Mouse (Mus musculus) ovary, adult 18-20 months (tissue): ENCODE data around the gene Sema4d.

Experiments
- DNase-seq: peaks from one replicate; pipeline ENCODE4 v3.0.0; 2022; ENCODE audit warnings: low spot score, mixed read lengths

Gene Sema4d

DNA sequence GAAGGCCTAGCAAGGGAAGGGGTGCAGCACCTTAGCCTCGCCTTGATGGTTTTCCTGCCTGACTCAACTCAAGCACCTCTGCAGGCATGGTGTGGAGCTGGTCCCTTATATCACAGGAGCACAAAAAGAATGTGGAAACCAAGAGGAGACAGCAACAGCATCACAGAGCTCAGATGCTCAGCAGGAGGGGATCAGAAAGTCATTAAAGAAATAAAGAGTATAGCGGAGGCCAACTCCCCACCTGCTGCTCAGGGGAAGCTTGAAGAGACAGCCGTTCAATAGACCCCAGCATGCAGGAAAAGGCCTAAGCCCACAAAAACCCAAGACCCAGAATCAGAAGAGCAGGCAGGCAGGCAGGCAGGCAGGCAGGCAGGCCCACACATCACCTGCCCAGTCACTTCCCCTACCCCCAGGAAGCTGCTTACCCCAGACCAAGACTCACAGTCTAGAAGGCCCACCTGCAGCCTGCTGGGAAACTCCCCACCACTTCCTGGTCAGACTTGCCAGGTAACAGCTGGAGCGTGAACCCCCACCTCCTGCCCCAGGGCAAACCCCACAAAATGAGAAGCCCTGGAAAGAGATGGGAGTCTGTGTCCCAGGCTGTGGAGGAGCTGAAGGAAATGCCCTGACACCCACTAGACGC lies 39.6 kb downstream of the Sema4d start:
- no peak for DNase-seq

DNA sequence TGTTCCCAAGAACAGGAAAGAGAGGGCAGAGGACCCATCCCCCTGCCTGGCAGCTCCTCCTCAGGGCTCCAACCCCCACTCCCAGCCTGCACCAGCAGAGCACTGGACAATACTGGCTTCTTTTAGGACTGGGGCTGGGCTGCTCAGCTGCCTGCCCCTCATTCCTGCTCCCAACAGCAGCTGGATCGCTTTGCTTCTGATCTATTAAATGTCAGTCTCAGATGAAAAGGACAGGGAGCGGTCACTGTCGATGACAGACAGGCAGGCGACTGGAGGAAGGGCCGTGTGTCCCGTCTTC lies 40.4 kb downstream of the Sema4d start:
- no peak for DNase-seq

- DNase-seq: no peak
Measured at GRCm38 (mm10) chr13:51752346-51753167, 41.0 kb downstream of the Sema4d start.

GRCm38 (mm10) chr13:51749578-51750345 lies 43.8 kb downstream of the Sema4d start:
- no peak for DNase-seq

GRCm38 (mm10) chr13:51748009-51748552 lies 45.5 kb downstream of the Sema4d start:
- DNase-seq: peak; percentile 51

DNA sequence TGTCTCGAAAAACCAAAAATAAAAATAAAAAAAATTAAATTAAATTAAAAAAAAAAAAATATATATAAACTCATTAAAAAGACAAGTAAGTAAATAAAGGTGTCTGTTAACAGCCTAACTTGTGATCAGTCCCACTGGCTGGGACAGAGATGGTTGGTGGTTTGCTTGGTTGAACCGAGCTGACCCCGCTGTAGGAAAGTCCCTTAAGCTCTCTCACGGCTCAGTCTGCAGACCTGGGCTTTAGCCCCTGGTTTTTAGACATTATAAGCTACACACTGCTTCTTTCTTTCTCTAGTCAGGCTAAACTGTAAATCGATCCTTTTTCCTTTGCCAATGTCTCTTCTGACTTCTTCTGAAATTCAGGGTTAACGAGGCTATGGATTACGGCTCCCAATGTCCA lies 46.5 kb downstream of the Sema4d start:
- no peak for DNase-seq

DNA sequence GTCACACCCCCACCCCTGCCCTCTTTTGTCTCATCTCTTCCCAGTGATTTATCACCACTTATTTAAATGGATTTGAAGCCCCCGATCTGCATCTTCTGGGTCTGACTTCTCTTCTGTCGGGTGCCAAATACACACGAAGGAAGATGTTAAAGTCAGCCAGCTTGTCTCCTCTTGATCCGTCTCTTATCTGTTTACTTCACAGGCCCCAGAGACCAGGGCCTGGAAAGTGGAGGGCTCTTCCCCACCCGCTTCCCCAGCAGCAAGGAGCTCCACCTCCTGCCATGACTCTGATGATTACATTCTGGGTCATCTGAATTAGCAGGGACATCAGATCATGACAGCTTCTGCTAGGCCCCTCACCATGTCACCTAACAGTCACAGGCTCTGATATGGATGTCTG lies 47.7 kb downstream of the Sema4d start:
- DNase-seq: no peak

DNA sequence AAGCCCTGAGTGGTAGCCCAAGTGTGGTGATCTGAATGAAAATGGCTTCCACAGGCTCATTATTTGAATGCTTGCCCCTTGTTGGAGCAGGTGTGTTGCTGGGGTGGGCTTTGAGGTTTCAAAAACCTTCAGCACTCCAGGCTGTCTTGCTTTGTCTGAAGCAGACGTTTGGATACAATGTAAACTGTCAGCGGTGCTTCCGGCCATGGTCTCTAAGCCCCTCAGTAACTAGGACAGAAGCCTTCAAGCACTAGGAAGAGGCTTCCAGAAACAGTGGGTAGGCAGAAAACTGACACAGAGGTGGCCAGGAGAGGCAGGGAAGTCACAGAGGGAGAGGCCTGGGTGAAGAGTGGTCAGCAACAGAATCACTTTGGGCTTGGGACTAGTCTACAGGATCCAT lies 49.7 kb downstream of the Sema4d start:
- no peak for DNase-seq

DNA sequence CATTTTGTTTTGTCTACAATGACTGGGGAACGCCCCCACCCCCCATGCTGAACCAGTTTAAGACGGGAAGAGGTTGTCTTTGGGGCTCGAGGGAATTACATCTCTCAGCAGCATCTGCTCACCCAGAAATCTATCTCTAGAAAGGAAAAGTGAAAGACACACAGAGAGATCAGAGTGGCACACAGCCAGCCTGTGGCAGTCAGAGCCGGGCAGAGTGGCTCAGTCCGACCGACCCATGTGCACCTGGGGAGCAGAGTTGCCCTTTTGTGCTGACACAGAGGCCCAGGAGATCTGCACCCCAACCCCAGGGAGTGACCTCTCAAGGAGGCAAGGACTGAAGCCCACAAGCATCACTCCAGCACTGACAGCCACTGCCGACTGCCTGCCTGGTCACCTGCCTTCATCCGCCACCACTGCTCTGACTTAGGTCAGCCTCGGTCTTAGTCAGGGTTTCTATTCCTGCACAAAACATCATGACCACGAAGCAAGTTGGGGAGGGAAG lies 50.9 kb downstream of the Sema4d start:
- no peak for DNase-seq

DNA sequence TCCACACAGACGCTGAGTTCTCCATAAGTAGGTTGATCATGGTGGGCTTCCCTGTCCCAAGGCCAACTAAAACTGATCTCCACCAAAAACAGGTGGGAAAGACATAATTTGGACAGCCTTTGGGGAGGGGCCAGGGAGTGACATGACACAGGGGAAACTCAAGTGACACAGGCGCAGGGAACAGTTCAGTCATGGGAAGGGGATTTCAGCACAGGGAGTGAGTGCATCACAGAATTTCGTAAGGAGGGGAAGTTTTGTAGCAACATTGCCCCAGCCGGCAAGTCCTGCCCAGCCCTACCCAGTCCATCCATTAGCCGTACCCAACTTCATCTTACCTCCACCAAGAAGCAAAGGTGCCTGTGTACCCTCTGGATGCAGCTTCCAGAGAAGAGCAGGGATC lies 52.8 kb downstream of the Sema4d start:
- DNase-seq: no peak

DNA sequence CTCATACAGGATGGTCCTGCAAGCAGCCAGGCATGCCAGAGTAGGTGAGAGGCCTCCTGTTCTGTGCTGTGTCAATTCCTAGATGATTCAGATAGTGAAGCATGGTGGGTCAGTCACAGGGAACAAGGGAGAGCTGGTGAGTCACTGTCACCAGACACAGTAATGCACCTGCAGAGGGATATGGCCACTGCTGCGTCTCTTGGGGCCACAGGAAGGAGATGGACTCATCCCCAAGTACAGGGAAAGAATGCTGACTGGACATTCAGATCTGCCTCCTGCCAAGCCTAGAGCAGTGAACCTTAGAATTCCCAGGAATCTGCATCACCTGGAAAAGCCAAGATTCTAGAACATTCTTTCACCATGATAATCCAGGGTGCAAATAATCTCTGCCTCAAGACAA lies 53.8 kb downstream of the Sema4d start:
- DNase-seq: no peak

GRCm38 (mm10) chr13:51738531-51739117 lies 54.9 kb downstream of the Sema4d start:
- DNase-seq: no peak

GRCm38 (mm10) chr13:51737949-51738513 lies 55.5 kb downstream of the Sema4d start:
- DNase-seq: no peak

DNA sequence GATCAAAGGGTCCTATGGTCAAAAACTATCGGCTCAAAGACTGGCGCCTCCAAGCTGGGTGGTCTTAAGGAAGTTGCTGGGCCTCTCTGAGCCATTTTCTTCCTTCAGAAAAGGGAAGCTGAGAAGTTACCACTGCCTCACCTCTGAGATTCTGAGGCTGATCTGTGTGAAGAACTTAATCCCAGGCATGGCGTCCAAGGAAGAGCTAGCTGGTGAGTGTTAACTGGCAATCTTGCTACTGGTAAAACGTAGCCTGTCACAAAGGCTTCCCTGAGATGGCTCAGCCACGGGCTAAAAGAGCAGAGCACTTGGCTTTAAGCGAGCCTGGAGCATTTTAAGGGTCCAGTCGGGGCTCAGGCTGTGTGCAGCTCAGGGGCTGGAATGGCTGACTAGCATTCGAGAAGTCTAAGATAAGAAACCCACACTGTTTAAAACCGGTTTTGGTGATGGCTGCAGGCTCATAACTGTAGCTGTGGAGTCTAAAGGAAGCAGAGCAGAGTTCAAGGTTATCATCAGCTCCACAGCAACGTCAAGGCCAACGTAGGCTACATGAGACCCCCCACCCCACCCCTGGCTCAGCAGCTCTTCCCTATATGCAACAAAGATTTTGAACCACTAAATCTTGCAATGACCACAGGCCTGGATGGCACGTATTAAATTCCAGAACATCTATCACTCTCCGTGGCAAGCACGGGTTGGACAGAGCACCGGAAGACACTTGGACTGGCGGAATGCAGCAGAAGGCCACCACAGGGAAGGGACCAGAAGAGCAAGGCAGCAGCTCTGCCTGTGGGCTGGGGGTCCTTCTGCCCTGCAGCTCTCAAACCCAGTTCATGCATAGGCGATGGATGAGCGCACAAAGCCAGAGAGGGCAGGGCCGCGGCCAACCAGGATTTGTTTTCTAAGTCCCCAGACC lies 56.3 kb downstream of the Sema4d start:
- DNase-seq: no peak

- peak; percentile 50 for DNase-seq
Measured at GRCm38 (mm10) chr13:51736007-51736911, 57.3 kb downstream of the Sema4d start.

DNA sequence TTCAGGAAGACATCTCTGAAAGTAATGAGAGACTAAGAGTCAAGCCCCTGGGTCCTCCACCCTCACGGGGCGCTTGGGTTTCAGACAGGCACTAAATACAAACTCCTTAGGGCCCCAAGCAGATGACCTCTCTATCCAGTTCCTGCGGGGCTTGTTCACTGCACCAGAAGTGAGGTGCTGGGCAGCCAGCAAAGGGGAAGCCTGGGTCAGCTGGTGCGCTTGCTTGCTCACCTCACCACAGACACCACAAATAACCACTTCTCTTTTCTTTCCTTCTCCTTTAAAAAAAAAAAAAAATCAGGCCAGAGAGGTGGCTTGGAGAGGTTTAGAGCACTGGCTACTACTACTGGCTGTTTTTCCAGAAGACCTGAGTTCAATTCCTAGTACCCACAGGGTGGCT lies 59.0 kb downstream of the Sema4d start:
- no peak for DNase-seq

DNA sequence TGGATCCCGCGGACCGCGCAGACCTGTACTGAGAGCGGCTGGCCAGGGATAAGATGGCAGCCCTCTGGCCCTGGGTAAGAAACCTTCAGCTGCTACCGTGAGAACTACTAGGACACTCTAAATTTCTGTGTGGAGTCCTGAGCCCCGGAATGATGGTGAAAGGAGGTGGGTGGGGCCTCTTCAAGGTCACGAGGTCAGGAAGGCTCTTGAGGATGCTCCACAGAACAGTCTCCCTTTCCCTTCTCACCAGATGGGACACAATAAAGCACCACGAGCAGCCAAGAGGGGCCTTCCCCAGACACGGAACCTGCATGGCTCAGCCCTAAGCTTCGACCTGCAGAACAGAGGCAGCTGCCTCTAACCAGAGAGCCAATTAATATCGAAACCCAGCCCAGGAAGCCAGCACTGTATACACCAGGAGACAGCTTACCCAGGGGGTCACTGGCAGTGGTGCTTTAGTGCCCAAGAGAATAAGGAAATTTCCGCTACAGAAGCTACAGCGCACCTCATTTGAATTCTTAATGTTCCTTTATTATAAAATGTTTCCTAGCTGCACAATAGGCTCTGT lies 61.4 kb downstream of the Sema4d start:
- no peak for DNase-seq

DNA sequence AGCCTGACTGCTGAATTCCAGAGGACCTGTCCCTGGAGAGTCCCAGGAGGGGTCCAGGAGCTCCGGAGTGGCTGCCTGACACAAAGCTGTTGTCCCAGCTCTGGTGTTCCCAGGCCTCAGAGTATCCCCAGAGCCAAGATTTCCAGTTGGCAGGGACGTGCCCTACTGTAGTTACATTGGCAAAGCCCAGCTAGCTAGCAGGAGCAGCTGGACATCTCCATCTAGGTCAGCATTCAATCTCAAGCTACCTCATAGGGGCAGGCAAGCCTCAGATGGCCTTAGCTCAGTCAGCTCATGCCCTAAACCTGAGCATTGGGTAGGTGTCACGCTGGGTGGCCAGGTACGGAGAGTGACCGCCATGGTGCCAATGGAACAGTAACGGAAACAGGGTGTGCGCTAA lies 62.1 kb downstream of the Sema4d start:
- DNase-seq: no peak

DNA sequence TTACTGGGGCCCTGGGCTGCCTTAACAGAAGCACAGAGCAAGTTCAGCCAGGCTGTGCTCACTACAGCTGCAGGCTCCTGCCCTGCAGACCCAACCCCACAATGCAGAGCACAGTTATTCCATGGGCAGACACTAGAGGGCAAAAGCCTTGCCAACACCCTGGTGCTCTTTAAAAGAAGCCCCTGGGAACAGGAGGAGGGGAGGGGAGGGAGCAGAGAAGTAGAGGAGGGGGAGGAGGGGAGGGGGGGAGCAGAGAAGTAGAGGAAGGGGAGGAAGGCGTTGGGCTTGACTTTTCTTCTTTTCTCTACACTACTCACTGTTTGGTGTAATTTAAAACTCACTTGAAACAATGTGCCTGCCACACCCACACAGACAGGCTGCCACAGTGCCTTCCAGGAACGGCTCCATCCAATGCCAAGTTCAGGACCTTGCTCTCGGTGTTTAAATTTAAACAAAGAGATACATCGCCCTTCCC lies 63.6 kb downstream of the Sema4d start:
- no peak for DNase-seq
